Mouse (Mus musculus) kidney, adult 8-10 months (tissue): ENCODE measurements around the gene Rilp.
A peak's percentile ranks its signal among the peaks of the same experiment; 100 is the strongest.
"Not testable (repeated sequence)": the region's sequence is repeated elsewhere in the genome, so short reads cannot be mapped to it uniquely, and the experiment has no call there.

ENCODE experiments used
- DNase-seq, 2 experiments: peaks; one replicate each; pipeline ENCODE4 v3.0.0; 2022

The Rilp gene

DNA sequence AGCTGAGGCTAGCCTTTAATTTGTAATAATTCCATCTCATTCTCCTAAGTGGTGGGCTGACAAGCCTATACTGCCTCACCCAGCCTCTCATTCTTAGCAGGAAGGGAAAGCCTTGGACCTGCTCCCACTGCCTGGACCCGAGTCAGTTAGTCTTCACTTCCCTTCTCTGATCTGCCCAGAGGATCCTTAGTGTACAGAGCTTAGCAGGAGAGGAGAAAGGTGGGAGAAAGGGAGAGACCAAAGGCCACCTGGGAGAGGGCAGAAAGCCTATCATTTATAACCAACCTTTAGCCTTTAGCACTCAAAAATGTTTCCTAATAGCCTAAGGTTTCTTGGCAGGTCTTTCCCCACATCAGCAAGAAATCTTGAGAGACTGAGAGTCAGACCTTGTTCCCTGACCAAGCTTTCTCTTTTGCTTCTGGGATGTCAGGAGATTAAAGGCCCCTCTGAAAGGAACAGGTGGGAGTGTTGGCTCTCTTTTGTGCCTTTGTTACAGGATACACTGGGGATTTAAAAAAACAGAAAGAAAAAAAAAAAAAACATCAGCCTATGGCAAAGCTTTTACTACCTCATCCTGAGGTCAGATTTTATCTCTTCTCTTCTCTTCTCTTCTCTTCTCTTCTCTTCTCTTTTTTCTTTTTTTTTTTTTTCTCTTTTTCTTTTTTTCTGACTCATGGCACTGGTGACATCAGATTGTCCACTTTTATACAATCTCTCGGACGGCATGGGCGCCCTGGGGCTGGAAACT lies 24.6 kb downstream of the Rilp start:
- peak; percentile 67 to 82 for DNase-seq

DNA sequence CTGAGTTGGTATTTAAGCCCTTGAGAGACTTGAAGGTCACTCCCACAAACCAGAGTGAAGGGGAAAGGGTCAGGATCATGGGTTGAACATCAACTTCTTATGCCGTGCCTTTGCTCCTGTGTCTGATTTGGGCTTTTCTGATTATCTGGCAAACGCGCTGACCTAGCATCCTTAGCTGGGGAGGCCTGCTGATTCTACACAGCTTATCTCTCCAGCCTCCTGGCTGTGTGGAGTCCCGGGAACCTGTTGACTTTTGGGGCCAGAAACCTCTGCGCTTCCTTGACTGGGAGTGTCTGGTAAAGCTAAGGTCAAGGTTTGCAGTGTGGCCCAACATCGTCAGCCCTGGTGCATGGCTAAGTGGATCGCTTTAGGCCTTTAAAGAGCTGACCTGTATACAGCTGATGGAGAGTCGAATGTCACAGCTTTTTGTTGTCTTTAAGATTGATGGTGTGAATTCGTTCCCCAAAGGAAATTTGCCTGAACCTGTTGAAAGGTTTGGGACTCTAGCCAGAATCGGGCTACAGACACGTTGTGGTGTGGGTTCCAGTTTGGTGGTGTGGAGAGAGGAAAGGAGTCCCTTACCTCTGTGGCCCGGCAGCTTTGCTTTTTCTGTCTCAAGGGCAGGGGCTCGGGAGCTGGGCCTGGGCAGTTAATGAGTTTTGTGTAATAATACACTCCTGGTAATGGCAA lies 25.4 kb downstream of the Rilp start:
- DNase-seq = peak; percentile 69 to 79

DNA sequence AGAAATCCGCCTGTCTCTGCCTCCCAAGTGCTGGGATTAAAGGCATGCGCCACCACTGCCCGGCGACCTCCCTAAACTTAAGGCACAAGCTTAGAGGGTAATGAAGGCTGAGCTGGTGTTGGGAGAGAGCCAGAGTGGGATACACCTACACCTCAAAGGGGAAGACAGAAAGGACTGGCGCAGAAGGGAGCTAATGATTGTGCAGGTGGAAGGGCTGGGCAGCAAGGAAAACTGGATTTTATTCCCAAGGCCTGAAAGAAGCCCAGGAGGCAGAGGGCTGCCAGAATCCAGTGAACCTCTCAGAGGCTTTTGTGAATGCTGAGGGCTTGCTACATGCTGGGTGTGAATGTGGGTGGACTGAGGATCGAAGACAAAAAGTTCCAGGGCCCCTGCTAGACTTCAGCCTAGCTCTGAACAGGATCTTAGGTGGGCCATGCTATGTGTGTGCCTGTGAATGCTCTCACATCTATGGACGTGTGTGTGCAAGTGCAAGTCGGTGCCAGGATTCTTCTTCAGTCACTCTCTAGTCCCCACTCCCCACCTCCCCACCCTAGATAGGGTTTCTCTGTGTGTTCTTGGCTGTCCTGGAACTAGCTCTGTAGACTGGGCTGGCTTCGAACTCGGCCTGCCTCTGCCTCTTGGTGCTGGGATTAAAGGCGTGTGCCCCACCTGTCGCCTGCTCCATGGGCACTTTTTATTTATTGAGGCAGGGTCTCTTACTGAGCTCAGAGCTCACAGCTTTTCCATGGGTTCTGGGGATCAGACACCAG lies 26.5 kb downstream of the Rilp start:
- no peak for DNase-seq

GRCm38 (mm10) chr11:75537025-75537414 lies 27.1 kb downstream of the Rilp start:
- DNase-seq = no peak

DNA sequence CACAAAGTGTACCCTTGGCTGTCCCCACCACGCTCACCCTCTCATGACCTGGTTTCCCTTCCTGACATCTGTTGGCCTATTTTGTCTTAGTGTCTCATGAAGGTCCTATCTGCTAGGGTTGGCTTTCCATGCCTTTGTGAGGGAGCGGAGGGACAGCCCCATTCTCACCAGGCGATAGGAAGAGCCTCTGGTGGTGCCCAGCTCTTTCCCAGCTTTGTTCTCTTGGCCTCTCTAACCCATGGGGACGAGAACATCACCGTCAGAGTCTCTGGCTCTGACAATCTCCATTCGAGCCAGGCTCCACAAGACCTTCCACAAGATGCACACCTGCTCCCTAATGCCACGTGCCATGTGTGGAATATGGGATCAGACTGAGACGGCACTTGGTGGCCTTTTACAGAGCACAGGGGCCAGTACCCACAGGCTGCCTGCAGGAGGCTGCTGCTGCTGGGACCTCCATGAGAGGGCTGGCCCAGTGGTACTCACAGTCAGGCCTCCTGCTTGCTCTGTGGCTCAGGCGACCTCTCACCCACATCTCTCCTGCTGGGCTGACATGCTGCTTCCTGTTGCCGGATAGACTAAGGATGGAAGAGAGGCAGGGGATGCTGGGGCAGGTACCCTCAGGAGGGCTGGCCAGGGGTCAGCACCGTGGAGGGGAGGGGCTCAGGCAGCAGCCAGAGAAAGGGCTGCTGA lies 27.7 kb downstream of the Rilp start:
- DNase-seq = peak in 1 of 2 experiments; percentile 38

DNA sequence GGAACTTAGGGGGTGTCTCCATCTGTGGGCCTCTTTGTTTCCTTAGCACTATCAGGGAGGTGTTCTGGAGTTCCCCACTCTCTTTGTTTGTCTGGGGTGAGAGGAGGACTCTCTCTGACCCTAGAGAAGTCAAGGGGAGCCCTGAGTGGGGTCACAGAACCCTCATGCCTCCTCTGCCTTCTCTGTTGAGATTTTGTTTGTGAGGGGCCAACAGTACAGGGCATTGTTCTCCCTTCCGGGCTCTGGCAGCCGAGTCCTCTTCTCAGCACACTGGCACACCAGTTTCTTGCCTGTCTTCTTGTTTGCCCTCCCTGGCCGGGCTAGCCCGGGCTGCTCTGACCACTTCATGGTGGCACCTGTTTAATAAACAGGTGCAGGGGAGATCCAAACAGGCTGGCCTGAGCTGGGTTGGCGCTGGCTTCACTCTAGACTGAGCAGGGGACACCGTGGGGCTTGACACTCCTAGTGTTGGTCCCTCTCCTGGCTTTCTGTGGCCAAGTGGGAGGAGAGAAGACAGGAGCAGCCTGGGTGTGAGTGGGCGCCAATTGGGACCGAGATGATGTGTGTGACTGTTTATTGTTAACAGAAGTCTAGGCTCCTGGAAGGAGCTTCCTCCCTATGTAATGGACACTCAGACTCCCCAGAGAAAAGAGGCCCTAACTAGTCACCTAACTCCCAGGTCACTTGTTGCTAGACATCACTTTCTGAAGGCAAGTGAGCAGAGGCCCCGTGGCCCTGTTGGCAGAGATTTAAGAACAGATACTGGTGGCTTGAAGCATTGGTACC lies 28.5 kb downstream of the Rilp start:
- DNase-seq = no peak

GRCm38 (mm10) chr11:75538970-75539299 lies 29.0 kb downstream of the Rilp start:
- no peak for DNase-seq

GRCm38 (mm10) chr11:75540209-75540608 lies 30.3 kb downstream of the Rilp start:
- DNase-seq = no peak

DNA sequence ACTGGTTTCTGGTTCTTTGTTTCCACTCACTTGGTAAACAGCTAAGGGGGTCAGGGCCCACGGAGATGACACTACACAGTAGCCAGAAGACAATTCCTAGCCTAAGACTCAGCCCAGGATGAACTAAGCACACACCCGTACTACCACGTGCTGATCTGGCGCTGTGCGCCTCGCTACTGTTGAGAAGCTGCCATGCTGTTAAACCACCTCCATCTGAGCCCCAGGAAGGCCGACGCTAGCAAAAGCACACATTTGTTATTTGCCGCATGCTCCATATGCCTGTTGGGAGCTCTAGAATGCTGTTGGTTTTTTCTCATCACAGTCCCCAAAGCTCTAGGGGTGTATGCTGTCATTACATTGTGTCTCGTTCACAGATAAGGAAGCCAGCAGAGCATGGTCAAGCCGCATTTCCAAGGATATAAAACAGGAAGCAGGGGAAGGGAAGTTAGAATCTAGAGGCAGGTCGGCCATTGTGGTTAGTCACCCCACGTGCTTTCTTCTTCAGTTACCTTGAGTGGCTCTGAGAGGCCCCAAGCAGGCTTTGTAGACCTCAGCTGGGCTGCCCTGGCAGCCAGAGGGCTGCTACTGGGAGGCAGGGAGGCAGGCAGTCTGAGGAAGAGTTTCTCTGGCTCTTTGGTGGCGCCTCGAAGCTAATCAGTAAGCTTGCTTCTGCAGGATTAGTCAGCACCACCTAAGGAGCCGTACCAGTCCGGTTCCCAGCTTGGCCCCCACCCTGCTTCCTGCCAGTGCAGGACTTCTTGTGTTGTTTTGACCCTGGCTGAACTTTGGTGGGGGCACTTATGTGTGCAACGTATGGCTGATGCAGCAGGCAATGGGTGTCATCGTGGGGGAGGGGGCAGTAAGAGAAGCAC lies 31.1 kb downstream of the Rilp start:
- DNase-seq = no peak

DNA sequence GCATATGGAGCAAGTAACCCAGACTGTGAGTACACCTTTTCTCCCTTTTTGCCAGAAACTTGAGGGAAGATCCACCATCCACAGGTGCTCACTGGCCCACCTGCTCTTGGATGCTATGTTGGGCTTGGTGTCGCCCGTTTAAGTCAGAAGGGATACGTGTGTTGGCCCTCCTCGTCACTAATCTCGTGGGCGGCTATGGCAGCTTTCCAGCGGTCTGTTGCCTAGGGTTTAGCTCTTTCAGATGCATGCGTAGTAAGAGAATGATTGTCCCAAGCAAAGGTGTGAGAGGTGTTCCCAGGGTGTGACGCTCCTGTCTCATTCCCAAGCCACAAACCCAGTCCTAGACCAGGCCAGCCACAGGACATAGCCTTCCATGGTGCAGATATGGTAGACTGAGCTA lies 34.8 kb downstream of the Rilp start:
- no peak for DNase-seq

GRCm38 (mm10) chr11:75546057-75546456 lies 36.2 kb downstream of the Rilp start:
- no peak for DNase-seq

- peak; percentile 54 to 67 for DNase-seq
Measured at GRCm38 (mm10) chr11:75549658-75550111, 39.8 kb downstream of the Rilp start.

DNA sequence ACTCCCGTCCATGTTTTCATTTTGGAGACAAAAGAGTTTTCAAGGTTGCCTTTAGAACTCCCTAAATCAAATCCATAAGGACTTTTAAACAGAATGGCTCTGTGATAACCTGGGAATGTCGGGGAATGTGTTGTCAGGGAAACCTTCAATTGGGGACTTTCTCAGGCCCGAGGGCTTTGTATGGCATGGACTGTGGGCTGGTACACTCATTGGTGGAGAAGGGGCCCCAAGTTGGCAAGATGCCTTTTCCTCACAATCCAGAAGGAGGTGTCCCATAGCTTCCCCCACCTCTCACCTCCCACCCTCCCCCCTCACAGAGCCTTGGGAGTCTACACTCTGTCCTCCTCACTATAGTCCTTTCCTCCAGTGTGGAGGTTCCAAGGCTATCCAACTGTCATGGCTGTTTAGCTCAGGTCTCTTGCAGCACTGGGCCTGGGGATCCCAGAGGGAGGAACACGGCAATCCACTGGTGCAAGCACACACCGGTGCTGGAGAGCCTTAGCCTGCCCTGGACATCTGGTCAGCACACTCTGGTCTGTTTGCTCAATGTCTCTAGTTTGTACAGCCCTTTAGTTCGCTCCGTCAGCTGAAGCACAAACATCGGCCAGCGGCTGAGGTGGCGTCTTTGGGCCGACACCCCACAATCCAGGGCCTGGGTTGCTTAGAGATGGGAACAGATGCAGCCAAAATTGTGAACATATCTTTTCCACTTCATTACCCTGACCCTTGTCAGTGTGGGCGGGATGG lies 40.5 kb downstream of the Rilp start:
- DNase-seq = no peak

DNA sequence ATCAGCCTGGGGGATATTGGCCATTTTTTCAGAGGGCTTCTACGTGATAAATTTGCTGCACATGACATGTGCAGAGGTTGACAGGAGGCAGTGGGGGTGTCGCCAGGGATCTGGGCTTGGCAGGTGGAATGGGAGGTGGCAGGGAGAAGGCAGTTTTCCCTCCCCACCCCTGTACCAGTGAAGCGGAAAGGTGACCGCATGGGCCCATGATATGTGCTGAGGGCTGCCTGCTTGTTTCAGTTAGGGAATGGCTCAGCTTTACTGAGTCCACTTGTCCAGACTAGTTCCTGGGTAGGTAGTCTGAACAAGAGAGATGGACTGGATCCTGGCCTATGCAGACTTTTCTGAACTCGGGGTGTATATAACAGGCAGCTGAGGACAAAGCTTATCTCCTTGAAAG lies 41.4 kb downstream of the Rilp start:
- DNase-seq = peak; percentile 63 to 78

DNA sequence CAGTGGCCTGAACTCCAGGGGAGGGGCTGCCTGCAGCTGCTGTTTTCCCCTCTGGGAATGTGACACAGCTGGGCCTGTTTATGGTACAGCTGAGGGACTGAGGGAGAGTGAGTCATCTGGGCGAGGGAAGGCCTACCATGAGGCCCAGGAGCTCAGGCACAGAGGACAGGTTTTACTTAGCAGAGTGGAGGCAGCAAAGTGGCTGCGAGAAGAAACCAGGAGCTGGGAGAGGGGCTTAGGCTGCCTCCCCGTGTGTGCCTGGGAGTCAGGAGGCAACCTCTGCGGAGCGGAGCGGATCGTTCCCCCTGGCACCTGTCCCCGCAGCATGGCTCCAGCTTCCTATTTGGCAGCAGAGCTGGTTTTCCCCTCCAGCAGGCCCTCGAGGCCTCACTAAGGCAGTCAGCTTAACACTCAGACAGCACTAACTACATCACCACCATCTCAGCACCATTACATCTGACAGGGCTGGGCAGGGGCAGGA lies 42.1 kb downstream of the Rilp start:
- no peak for DNase-seq

DNA sequence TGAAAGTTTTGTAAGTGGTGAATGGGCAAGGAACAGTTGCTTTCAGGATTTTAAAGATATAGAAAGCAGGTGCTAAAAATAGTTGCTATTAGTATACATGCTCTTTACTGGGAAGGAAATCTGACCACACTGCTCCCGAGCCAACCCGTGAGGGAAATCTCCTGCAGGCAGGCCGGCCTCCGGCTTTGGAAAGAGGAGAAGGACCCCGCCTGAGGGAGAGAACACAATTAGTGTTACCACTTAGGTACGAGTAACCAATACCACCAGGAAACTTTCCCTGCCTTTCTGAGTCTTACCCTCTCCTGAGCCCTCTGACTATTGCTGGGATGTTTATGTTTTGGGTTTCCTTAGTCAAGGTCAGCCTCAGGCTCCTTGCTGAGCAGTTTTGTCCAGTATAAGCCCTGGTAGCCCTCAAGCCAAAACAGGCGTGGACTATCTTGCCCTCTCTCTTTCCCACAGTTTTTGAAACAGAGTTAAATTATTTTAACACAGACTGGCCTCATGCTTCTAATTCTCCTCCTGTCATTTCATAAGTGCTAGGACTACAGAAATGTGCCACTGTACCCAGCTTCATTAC lies 43.1 kb downstream of the Rilp start:
- DNase-seq = no peak

- DNase-seq = not testable (repeated sequence)
Measured at GRCm38 (mm10) chr11:75556006-75556405, 46.1 kb downstream of the Rilp start.

- DNase-seq = no peak
Measured at GRCm38 (mm10) chr11:75557142-75557541, 47.2 kb downstream of the Rilp start.

GRCm38 (mm10) chr11:75558101-75558500 lies 48.2 kb downstream of the Rilp start:
- DNase-seq = no peak
